Mouse (Mus musculus) cerebellum, adult 2 months (tissue): ENCODE data around the gene Kansl3.

Experiments
- CTCF ChIP-seq: fragments of 200-500 bp; IDR thresholded peaks from 2 replicates; pipeline ENCODE4 v1.5.1; 2011; ENCODE audit warnings: low read depth, mild to moderate bottlenecking, control low read depth, low read length, moderate library complexity, borderline replicate concordance; ENCODE audit not compliant: insufficient read depth
- POLR2A ChIP-seq: fragments of 200-500 bp; IDR thresholded peaks from 2 replicates; pipeline ENCODE4 v1.6.1; 2011; ENCODE audit warnings: low read length, control low read depth, borderline replicate concordance; ENCODE audit not compliant: insufficient read depth

GRCm38 (mm10) chr1:36368112-36368968 is 641 bp downstream of the Kansl3 start:
- TF ChIP-seq CTCF (no peak), POLR2A (no peak)
